Mouse (Mus musculus): ENCODE results near the gene Tbl1x. TPM values are rescaled to one million over a fixed set of nuclear protein-coding genes. Genes with fewer than 3 reads are reported as not detected.

Gene Tbl1x
- polyA plus RNA-seq, 1 experiment: 33.4 TPM

DNA sequence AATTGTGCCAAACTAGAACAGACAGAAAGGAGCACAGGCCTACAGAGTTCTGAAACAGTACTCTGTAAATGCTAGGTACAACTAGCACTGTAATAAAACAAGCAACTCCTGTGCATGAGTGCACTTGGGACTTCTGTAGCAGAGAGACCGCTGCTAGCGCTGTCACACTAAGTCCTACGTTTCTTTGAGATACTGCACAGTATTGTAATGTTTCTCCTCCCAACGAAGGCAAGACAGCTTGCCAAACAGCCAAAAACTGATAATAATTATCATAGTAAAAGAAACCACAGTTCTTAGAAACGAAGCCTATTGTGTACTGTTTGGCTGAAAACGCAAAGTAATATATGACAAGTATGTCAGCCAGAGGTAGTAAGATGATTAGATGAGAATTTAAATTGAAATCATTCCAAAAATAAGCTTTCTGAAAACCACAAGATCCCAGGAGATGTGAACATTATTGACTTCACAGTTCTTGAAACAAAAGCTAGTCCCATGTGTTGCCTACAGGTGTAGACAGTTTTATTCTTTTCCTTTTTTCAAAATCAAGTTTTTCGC lies 83.9 kb downstream of the Tbl1x start:
- no peak for TF ChIP-seq CTCF (IDR thresholded peaks at IDR 0.05; ENCODE audit: extremely low read depth, insufficient read depth, low read length)
- TF ChIP-seq POLR2A (IDR thresholded peaks at IDR 0.05; ENCODE audit: extremely low read depth, insufficient read depth, low read length): no peak
- no peak overlapping the region for H3K27ac ChIP-seq (ENCODE audit: insufficient read depth, low read length)
- H3K4me3 ChIP-seq (ENCODE audit: insufficient read depth, low read length): no peak overlapping the region
- peaks cover 3% of the 10 kb centered on the region; the same call in 1 of the 2 replicates for H3K4me1 ChIP-seq (ENCODE audit: control insufficient read depth, insufficient read depth, low read length)

DNA sequence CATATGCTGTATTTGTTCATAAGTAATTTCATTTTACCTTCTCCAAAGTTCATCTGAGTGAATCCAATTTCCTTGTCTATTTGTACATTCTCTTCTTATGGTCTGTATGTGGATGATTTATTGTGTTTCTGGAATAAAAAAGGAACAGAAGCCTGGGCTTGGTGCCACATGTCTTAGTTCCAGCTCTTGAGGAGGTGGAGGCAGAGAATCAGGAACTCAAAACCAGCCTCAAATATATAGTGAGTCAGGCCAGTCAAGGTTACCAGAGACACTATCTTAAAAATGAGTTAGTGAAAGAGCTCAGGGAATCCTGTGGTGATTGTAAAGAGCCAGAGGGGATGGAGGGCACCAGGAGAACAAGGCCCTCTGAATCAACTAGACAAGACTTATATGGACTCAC lies 86.9 kb downstream of the Tbl1x start:
- Histone ChIP-seq H3K27ac (ENCODE audit: insufficient read depth, low read length) (no peak overlapping the region), H3K4me3 (ENCODE audit: insufficient read depth, low read length) (no peak overlapping the region), H3K4me1 (ENCODE audit: control insufficient read depth, insufficient read depth, low read length) (peaks cover 3% of the 10 kb centered on the region; the same call in 1 of the 2 replicates)
- TF ChIP-seq POLR2A (IDR thresholded peaks at IDR 0.05; ENCODE audit: extremely low read depth, insufficient read depth, low read length): no peak
- TF ChIP-seq CTCF (IDR thresholded peaks at IDR 0.05; ENCODE audit: extremely low read depth, insufficient read depth, low read length): no peak

DNA sequence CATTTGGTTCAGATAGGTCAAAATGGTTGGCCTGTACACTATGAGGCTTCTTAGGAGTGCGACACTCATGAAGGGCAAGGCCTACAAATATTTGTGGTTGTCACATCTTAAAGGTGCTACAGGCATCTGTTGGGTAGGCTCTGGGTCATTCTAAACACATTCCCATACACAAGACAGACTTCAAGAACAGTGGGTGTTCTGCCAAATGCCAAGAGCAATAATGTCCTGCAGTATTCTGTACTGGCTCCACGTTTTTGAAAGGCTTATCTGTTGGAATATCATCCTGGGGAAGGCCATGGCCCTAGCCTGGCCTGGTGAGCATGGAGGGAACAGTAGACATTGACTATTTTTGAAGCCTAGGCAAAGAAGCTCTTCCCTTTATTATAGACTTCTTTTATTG lies 87.9 kb downstream of the Tbl1x start:
- Histone ChIP-seq H3K4me3 (ENCODE audit: insufficient read depth, low read length) (no peak overlapping the region), H3K27ac (ENCODE audit: insufficient read depth, low read length) (no peak overlapping the region), H3K4me1 (ENCODE audit: control insufficient read depth, insufficient read depth, low read length) (peaks cover 3% of the 10 kb centered on the region; the same call in 1 of the 2 replicates)
- TF ChIP-seq CTCF (IDR thresholded peaks at IDR 0.05; ENCODE audit: extremely low read depth, insufficient read depth, low read length): no peak
- TF ChIP-seq POLR2A (IDR thresholded peaks at IDR 0.05; ENCODE audit: extremely low read depth, insufficient read depth, low read length): no peak

- Histone ChIP-seq H3K27ac (ENCODE audit: insufficient read depth, low read length) (no peak overlapping the region), H3K4me1 (ENCODE audit: control insufficient read depth, insufficient read depth, low read length) (no peaks in the 10 kb centered on the region; the same call in 1 of the 2 replicates), H3K4me3 (ENCODE audit: insufficient read depth, low read length) (no peak overlapping the region)
- TF ChIP-seq CTCF (IDR thresholded peaks at IDR 0.05; ENCODE audit: extremely low read depth, insufficient read depth, low read length): no peak
- no peak for TF ChIP-seq POLR2A (IDR thresholded peaks at IDR 0.05; ENCODE audit: extremely low read depth, insufficient read depth, low read length)
These were observed 92.9 kb downstream of the Tbl1x start for GRCm38 (mm10) chrX:77603496-77604258.

DNA sequence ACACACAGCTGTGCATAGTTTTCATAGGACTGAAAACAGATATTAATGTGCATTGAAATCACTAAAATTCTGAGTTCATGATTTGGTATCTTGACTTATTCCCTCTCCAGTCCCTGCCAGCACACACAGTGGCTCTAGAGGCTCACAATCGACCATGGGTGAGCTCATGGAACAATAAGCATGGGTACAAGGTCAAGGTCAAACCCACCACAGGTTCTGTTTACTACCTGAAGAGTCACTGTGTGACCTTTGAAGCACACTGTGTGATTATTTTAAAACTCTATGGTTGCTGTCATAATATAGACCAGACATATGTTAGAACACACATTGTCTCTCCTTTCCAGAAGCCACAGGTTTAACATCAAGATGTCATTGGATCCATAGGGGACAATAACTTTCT lies 96.7 kb downstream of the Tbl1x start:
- TF ChIP-seq CTCF (IDR thresholded peaks at IDR 0.05; ENCODE audit: extremely low read depth, insufficient read depth, low read length) (no peak), POLR2A (IDR thresholded peaks at IDR 0.05; ENCODE audit: extremely low read depth, insufficient read depth, low read length) (no peak)
- Histone ChIP-seq H3K27ac (ENCODE audit: insufficient read depth, low read length) (no peak overlapping the region), H3K4me3 (ENCODE audit: insufficient read depth, low read length) (no peak overlapping the region), H3K4me1 (ENCODE audit: control insufficient read depth, insufficient read depth, low read length) (no peaks in the 10 kb centered on the region; the same call in 1 of the 2 replicates)

- H3K4me1 ChIP-seq (ENCODE audit: control insufficient read depth, insufficient read depth, low read length): no peaks in the 10 kb centered on the region; the same call in 1 of the 2 replicates
- TF ChIP-seq CTCF (IDR thresholded peaks at IDR 0.05; ENCODE audit: extremely low read depth, insufficient read depth, low read length) (no peak), POLR2A (IDR thresholded peaks at IDR 0.05; ENCODE audit: extremely low read depth, insufficient read depth, low read length) (no peak)
- H3K4me3 ChIP-seq (ENCODE audit: insufficient read depth, low read length): no peak overlapping the region
- H3K27ac ChIP-seq (ENCODE audit: insufficient read depth, low read length): no peak overlapping the region
These were observed 98.3 kb downstream of the Tbl1x start for GRCm38 (mm10) chrX:77608947-77609703.

DNA sequence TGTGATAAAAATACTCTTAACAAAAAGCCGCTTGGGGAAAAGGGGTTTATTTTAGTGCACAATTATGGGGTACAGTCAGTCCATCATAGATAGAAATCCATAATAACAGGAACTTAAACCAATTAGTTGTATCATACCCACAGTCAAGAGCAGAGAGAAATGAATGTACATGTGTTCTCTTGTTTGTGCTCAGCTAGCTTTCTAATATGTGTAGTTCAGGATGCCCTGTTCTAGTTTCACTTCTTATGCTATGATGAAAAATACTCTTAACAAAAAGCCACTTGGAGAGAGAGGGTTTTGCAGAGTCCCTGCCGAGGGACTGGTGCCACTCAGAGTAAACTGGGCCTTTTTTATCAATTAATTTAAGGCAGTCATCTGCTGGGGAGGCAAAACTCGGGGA lies 101.1 kb downstream of the Tbl1x start:
- TF ChIP-seq POLR2A (IDR thresholded peaks at IDR 0.05; ENCODE audit: extremely low read depth, insufficient read depth, low read length): no peak
- TF ChIP-seq CTCF (IDR thresholded peaks at IDR 0.05; ENCODE audit: extremely low read depth, insufficient read depth, low read length): no peak
- Histone ChIP-seq H3K4me3 (ENCODE audit: insufficient read depth, low read length) (no peak overlapping the region), H3K27ac (ENCODE audit: insufficient read depth, low read length) (no peak overlapping the region), H3K4me1 (ENCODE audit: control insufficient read depth, insufficient read depth, low read length) (peaks cover 2% of the 10 kb centered on the region; the same call in 1 of the 2 replicates)

GRCm38 (mm10) chrX:77613041-77613440 lies 102.2 kb downstream of the Tbl1x start:
- Histone ChIP-seq H3K4me1 (ENCODE audit: control insufficient read depth, insufficient read depth, low read length) (peaks cover 2% of the 10 kb centered on the region; the same call in 1 of the 2 replicates), H3K4me3 (ENCODE audit: insufficient read depth, low read length) (no peak overlapping the region), H3K27ac (ENCODE audit: insufficient read depth, low read length) (no peak overlapping the region)
- TF ChIP-seq CTCF (IDR thresholded peaks at IDR 0.05; ENCODE audit: extremely low read depth, insufficient read depth, low read length) (no peak), POLR2A (IDR thresholded peaks at IDR 0.05; ENCODE audit: extremely low read depth, insufficient read depth, low read length) (no peak)

GRCm38 (mm10) chrX:77615735-77616293 lies 105.0 kb downstream of the Tbl1x start:
- Histone ChIP-seq H3K27ac (ENCODE audit: insufficient read depth, low read length) (no peak overlapping the region; the same call in 1 of the 2 replicates), H3K4me3 (ENCODE audit: insufficient read depth, low read length) (no peak overlapping the region), H3K4me1 (ENCODE audit: control insufficient read depth, insufficient read depth, low read length) (peaks cover 2% of the 10 kb centered on the region; the same call in 1 of the 2 replicates)
- TF ChIP-seq CTCF (IDR thresholded peaks at IDR 0.05; ENCODE audit: extremely low read depth, insufficient read depth, low read length): no peak
- TF ChIP-seq POLR2A (IDR thresholded peaks at IDR 0.05; ENCODE audit: extremely low read depth, insufficient read depth, low read length): no peak
